Mouse (Mus musculus) spleen, adult 12 weeks (tissue): Measurements from ENCODE around the gene Ralgps1.
"Not testable (repeated sequence)": the region's sequence is repeated elsewhere in the genome, so short reads cannot be mapped to it uniquely, and the experiment has no call there.

Experiments
- DNase-seq: peaks from one replicate; pipeline ENCODE4 v3.0.0; 2022; ENCODE audit warnings: low spot score

Gene Ralgps1

DNA sequence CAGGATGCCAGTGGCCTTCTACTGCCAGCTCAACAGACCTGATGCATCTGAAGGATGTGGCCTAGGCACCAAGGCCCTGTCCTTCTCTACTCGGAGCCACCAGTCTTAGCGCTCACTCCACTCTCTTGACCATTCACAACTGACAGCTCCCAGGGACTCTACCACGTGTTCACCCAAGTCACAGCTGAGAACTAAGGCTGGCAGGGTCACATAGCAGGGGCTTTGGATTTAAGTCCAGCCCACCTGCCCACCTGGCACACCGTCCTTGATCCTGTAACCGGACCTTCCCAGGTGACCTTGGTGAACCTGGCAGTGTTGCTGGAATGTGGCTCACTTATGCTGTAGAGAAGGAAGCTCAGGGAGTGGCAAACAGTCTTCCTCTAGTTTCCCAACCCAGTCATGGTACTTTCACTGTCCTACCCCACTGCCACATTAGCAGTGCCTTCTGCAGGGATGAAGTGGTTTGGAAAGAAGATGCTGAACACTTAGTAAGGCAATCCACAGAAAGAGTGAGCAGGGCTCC lies 156.0 kb downstream of the Ralgps1 start:
- no peak for DNase-seq

DNA sequence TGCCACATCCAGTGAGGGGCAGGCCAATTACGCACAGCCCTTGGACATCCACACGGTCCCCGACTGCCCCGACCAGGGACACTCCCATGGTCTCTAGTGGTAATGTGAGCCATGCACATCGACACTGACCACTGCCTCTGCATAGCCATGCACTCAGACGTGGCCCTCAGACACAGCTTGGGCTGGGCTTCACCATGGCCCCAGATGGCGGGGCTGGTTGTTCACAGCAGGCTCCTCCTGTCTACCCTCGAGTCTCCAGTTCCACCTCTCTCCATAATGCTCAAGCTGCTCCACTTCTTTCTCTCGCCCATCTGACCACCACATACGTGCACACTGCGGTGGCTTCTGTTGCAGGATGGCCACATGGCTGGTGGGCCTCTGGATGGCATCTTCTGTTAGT lies 160.0 kb downstream of the Ralgps1 start:
- DNase-seq = not testable (repeated sequence)

DNA sequence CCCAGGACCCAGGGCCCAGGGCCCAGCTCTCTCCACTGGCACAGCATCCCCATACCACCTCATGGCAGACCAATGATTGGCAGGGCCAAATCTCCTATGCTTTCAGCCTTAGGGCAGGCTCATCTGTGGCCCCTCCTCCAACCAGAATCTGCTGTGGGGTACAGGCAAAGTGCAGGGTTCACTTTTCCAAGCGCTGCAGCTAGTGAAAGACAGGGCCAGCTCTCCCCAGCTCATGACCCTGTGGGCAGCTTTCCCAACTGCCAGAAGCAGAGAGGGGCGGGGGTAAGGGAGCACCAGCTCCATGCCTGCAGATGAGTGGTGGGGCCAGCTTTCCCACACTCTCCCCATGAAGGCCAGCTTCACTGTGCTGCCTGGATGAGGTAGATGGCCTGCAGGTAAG lies 160.4 kb downstream of the Ralgps1 start:
- no peak for DNase-seq

DNA sequence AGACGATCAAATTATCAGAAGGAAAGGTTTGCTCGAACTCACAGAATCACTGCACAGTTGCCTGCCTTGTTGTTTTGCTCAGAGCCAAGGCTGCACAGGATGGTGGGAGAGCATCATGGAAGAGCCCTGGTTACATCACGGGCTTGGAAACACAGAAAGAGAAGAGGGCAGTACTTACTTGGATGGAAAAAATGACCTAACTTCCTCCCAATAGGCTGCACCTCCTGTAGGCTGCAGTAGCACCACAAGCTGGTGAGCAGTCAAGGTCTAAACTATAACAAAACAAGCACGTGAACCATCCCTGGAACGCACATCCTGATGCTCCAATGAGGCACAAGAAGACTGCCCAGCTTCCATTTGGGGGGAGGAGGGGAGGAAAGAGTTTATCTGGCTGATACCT lies 163.2 kb downstream of the Ralgps1 start:
- no peak for DNase-seq

DNA sequence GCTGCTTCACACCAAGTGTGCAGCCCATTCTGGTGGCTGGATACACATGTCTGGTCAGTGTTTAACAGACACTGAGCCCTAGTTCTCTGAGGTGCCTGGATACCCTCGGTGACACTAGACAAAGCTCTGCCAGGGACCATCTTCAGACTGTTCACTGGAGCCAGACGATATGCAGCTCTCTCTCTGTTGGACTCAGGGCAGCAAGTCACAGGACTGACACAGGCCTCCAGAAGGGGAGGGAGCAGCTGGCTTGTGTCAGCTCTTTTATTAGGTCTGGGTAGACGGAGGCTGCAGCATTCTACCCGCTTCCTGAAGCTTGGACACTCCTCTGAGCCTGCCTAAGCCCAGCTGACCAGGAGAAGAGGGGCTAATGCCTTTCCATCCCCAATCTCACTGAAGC lies 164.2 kb downstream of the Ralgps1 start:
- DNase-seq = no peak

DNA sequence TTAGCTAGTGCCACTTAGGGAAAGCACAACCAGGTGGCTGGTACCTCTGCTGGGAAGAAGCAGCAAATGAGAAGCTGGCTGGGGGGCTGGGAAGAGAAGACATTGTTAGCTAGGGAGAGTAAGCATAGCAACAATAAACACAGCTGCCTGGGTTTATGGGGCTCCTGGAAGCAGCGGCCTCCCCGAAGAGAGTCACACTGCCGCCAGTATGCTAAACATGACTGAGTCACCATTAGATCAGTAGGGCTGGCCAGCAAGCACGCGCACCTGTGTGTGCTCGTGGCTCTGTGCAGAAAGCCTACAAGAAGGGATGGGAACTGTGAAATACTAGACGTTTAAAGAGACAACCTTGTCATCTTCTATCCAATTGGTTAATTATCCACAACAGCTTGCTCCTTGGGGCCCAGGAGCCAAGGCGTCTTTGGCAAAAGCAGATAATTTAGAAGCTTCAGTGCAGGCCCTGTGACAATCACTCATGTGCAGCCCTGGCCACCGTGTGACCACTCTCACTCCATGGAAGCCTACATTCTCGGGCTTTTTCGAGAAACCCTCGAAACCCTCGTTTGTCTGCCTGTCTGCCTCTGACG lies 165.3 kb downstream of the Ralgps1 start:
- no peak for DNase-seq

DNA sequence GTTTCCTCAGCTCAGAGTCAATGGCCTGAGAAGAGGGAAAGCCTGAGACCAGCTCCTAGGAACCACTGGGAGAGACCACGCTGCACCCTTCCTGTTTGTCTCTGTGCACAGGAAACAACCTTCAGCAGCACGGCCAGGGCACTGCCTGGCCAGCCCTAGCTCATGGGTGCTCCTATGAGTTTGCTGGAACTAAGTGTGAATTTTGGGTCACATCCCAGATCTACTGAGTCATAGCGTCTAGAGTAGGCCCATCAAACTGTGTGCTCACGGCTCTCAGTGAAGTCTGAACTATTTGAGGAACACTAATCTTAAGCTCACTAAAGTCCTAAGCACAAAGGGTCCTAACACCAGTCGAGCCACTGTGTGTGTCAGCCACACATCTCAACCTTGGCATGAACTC lies 166.3 kb downstream of the Ralgps1 start:
- DNase-seq = no peak

DNA sequence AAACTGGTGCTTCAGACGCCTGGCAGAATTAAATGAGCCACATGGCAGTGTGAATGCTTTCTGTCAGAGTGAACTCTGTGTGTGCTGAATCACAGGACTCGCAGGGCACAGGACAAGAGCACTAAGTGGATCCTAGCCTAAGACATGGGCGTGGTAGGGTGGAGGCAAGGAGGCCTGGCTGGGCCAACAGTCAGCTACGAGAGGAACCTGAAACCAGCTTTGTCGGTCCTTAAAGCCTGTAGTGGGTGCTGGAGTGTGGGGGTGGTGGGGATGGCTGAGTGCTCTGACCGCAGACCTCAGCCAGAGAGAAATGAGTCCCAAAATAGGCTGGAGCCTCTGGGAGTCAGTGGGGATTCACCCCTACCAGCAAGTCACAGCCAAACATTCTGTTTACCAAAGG lies 168.0 kb downstream of the Ralgps1 start:
- no peak for DNase-seq

DNA sequence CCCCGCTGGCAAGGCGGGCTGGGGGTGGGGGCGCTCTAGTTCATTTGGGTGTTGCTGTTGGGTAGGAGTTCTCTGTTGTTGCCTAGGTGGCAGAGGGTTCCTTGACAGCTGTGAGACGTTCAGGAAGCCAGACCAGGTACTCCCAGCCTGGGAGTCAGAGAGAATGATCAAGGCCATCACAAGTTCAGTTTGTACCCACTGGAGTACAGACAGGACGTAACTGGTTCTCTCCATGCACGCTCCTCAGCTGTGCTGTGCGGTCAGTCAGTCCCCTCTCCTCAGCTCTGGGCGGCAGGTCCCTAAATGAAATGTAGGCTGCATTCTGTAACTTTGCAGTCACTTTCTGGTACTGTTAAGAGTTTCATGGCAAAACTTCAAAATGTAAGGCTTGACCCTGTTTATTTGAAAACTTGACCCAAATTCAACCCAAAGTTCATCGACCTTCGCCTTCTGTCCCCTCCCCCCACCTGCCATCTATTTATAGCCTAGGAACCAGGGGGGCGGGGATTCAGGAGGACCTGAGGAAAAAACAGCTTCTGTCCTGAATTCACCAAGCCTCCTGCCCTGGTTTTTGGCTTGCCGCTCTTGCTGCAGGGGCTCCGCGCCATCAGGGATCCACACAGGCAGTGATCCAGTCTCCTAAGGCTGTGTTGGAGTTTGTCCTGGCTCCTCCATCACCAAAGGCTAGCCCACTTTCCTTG lies 170.8 kb downstream of the Ralgps1 start:
- no peak for DNase-seq

DNA sequence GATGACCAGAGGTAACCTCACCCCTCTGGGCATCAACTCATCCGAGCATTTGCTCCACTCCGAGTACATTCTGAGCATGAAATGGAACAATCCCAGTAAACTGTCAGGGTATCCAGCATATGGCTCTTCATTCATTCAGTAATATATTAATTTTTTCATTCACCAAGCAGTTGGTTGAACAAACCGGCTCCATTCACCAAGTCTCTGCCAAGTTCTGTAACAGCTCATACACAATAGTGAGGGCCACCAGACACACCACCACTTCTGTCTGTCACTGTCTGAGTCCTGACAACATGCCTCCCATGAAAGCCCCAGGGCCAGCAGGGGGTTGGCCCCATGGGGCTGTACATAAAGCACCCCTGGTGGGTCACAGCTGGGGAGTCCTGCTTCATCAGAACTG lies 181.3 kb downstream of the Ralgps1 start:
- DNase-seq = no peak

DNA sequence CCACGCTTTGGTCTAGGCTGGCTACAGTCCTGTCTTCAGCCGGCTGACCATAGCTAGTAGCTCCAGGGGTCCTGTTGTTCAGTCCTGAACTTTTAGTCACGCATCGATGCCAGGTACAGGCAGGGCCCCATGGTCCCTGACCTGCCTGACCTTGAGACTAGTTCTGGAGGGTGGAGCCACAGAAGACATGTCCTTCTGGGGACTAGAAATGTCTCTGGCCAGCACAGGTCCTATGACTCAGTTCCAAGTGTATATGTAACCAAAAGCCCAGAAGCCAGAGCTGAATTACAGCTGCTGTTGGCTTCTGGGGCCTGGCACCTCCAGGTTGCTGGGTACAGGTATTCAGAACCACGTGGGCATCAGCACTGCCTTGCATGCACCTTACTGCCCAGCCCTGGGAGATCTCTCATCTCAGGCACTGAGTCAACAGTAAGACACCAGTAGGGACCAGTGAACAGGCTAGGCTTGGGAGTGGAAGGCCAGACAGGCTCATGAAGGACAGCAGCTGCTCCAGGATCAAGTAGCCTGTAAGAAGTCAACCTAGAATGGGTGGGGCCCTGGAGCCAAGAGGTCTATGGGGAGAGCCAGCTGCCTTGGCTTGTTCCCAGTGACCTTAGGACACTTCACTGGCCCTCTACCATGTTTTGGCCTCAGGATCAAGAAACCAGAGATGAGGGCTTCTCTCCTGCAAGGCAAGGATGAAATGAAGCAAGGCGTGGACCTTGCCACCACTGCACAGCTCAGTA lies 182.2 kb downstream of the Ralgps1 start:
- DNase-seq = no peak

DNA sequence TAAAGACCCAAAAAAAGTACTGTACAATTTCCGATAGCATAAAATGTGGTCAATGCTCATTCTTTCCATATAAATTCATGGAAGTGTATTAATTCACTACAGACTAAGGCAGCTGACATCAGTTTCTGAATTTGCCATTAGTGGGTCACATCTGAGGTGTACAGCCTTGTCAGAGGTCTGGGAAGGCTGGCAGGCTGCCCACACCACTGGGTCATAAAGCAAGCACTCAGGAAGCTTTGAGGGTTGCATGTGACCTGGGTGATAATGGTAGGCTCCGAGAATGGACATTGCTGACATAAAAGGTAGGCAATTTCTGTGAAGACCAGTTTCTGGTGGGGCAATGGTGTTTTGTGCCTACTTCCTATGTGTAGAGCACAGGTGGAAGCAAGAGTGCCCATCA lies 183.4 kb downstream of the Ralgps1 start:
- no peak for DNase-seq

DNA sequence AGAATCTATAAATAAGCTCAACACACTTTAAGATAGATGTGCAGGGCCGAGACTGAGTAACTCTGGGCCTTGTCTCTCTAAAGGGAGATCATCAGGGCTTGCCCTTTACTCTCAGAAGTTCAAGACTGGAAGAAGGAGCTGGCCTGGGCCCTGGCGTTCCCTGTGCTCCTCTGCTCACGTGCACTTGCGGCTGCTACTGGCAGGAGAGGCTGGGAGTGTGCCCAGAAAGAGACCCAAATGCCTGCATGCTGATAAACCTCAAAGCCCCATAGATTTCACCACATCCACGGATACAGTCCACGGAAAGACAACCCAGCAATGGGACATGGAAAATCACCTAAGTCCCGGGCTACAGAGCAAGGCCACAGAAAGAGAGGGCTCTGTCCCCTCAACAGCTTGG lies 184.8 kb downstream of the Ralgps1 start:
- no peak for DNase-seq

DNA sequence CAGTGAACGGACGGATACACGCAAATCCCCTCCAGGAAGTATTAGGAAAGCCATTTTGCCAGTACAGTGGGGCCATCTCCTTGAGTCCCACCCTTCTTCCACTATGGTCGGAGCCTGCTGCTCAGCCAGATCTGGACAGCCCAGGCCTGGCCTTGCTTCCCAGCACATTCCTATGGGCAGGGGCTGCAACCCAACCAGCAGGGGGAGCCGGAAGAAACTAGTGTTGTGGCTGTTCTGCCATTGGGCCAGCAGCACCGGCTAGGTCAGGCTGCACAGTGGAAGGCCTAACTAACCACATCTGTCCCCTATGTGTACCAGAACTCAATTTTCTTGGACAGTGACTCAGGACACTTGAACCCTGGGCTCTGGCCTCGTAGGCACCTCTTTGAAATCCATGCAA lies 186.0 kb downstream of the Ralgps1 start:
- no peak for DNase-seq

DNA sequence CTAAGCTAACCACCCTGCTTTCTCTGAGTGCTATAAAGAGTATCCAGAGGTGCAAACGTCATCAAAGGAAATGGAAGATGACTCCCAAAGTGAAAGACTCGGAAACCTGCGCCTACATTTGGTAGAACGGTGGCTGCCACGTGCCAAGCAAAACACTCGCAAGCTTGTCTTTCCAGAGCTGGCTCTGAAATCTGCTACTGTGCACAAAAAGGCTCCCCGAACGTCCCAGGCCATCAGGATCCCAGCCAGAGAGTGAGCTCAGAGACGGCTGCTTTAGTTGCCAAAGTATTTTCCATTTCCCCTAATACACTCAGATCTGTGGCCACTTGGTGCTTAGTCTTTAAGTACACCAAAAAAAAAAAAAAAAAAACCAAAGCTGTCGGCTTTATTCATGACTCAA lies 186.6 kb downstream of the Ralgps1 start:
- DNase-seq = no peak

DNA sequence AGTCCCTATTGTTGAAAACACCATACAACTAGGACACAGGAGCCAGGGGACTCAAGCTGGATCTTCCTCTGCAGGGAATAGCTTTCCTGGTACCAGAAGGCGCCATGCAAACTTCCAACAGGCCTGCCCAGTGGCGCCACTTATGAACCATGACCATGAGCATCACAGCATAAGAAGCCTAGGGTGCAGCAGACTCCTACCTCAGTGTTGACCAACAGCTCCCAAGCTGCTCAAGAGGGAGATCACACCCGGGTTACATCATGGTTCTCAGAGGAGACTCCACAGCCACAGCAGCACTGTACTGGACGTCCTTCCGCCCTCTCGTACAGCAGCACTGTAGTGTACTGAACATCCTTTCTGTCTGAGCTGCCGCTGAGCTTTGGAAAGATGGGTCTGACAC lies 188.0 kb downstream of the Ralgps1 start:
- DNase-seq = no peak

DNA sequence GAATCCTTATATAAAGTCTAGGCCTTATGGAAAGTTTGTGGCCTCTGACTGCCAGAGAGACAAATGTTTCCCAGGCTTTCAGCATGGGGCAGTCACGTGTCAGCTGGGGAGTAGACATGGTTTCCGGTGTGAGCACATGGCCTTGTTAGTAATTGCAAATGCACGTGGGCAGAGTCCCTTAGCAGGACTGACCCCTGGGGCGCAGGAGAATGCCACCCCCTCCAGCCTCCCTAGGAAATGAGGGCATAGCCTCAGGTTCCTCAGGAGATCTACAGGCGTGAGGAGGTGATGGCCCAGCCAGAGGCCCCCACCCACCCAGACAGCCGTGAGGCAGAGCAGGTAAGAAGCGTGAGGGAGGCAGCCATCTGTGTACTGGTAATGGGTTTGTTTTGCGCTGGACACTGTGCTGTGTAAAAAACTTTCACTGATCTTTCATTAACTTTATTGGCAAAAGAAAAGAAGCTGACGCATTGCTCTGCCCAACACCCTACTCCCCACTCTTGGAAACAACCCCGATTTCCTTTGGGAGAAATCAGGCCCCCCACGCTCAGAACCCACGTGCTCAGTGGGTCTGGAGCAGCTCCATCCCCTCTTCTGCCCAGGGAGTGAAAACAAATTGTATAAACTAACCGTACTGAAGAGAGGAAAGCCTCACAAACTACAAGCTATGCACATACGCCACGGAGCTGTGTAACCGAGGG lies 191.2 kb downstream of the Ralgps1 start:
- DNase-seq = no peak

DNA sequence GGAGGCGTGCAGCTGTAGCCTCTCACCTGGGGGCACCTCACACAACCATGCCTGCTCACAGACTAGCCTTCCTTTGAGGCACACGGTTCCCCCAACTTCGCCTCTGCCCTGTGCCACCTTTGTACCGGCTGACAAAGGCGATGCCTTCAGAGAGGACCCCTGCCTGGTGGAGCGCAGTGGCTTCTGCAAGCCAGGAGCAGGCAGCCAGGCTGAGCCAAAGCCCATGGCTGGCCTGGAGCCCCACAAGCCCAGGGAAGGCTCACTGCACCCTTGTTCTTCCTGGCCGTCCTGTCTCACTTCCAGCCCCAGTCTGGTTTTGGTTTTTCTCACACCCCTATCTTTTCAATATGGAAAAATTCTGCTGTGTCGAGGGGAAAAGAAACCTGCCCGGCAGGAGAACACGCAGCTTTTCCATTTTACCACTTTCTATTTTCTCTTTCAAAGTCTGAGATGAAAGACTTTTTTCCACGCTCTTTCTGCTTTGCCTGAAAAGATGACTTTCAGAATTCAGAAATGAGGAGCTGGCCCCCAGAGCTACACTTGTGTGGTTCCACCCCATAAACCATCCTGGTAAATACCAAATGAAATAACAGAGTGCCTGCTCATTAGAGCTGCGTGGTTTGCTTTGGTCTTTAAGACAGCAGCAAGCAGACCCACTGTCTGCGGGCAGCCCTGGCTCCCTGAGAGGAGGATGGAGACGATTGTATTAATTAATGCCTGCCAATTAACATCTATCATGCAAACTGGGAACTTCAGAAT lies 191.9 kb downstream of the Ralgps1 start:
- DNase-seq = no peak

DNA sequence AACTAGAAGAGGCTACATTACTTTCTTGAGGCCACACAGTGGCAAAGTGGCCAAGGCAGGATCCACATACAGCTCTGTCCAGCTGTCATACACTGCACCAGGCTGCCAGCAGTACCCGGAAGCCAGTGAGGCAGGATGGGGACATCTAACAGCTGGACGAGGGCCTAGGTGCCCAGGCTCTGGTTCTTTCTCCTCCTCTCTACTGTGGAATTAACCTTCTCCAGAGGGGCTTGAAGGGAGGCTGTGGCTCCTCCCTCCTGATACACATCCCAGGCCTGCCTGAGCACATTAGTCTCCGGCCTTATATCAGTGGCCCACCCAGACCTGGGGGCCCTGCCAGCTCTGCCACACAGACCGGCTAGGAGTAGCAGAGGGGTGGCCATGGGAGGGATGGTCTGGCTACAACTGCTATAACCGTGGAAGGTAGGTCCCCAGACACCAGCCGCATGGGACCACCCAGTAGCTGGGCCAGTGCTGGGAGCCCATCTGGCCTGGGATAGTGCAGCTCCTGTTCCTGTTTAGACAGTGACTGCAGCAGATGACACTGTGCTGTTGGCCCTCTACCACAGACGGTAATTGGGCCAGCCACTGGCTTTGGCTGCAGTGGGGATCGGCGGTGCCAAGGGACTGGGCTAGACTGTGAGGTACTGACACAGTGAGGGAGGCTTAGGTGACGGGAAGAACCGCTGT lies 192.9 kb downstream of the Ralgps1 start:
- no peak for DNase-seq

DNA sequence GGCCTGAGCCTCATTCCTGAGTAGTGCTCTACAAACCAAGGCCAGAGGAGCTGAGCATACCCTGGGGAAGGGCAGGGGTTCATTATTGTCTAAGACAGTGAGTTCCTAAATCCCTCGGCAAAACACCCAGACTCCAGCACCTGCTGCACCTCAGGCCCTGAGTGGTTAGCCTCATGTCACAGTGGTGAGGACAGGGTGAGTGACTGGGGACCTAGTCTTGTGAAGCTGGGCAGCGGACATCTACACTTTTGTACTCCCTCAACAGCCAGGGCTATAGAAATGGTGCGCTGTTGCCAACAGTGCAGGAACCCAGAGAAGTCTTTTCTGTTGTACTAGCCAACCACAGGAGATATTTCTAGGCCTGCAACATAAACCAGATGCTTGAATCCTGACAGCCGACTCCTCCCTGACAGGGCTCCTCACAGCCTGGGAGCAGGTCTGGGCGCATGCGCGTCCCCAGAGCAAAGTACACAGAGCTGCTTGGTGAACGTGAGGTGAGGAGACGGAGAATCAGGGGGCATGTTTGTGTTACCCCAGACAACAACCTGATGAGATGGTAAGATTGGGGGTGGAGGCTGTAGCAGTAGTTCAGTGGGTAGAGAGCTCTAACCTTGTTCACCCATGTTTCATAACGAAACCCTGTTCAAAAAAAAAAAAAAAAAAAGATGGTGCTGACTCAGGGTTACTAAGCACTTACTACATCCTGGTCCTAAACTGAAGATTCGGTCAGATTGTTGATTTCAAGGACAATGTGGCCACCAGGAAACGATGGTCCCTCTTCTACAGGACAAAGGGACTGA lies 193.6 kb downstream of the Ralgps1 start:
- DNase-seq = no peak
